Mouse (Mus musculus): ENCODE measurements around the gene H2-T23. TPM values are rescaled to one million over a fixed set of nuclear protein-coding genes. Genes with fewer than 3 reads are reported as not detected.

H2-T23 gene
- polyA plus RNA-seq, 1 experiment from 2014 or later, result 5.7 TPM

- Histone ChIP-seq H3K9me3 (ENCODE audit: control insufficient read depth, low read length) (no peaks in the 10 kb centered on the region), H3K4me2 (ENCODE audit: low read length) (no peak overlapping the region), H3K4me3 (ENCODE audit: low read depth, low read length) (no peak overlapping the region), H3K4me1 (replicated peaks; ENCODE audit: control insufficient read depth, insufficient read depth, low read length) (peaks cover 5% of the 10 kb centered on the region), H3K27ac (ENCODE audit: low read depth) (no peak overlapping the region), H3K9ac (ENCODE audit: low read length) (no peak overlapping the region), H3K27me3 (replicated peaks; ENCODE audit: control insufficient read depth, insufficient read depth, low read length) (no peaks in the 10 kb centered on the region), H3K36me3 (ENCODE audit: control insufficient read depth, insufficient read depth, low read length) (no peaks in the 10 kb centered on the region)
- ATAC-seq (replicated peaks; ENCODE audit: low FRiP score, low TSS enrichment, low read depth) (no peak), DNase-seq (ENCODE audit: low spot score) (no peak)
- 84% methylated on average over 7 of the region's 7 CpGs for WGBS
Measured at GRCm38 (mm10) chr17:35999356-35999755, 33.3 kb downstream of the H2-T23 start.

GRCm38 (mm10) chr17:35998545-35999305 is 33.9 kb downstream of the H2-T23 start:
- no peaks in the 10 kb centered on the region for H3K27me3 ChIP-seq (replicated peaks; ENCODE audit: control insufficient read depth, insufficient read depth, low read length)
- H3K4me1 ChIP-seq (replicated peaks; ENCODE audit: control insufficient read depth, insufficient read depth, low read length), result peaks cover 5% of the 10 kb centered on the region
- DNase-seq (ENCODE audit: low spot score), result no peak
- H3K36me3 ChIP-seq (ENCODE audit: control insufficient read depth, insufficient read depth, low read length), result no peaks in the 10 kb centered on the region
- 79% methylated on average over 6 of the region's 6 CpGs for WGBS
- no peak for ATAC-seq (replicated peaks; ENCODE audit: low FRiP score, low TSS enrichment, low read depth)
- H3K4me3 ChIP-seq (ENCODE audit: low read depth, low read length), result no peak overlapping the region
- H3K4me2 ChIP-seq (ENCODE audit: low read length), result no peak overlapping the region
- no peak overlapping the region for H3K27ac ChIP-seq (ENCODE audit: low read depth)
- H3K9ac ChIP-seq (ENCODE audit: low read length), result no peak overlapping the region
- no peaks in the 10 kb centered on the region for H3K9me3 ChIP-seq (ENCODE audit: control insufficient read depth, low read length)

GRCm38 (mm10) chr17:35997713-35998510 is 34.7 kb downstream of the H2-T23 start:
- H3K9ac ChIP-seq (ENCODE audit: low read length), result no peak overlapping the region
- ATAC-seq (replicated peaks; ENCODE audit: low FRiP score, low TSS enrichment, low read depth) (no peak), DNase-seq (ENCODE audit: low spot score) (no peak)
- no peaks in the 10 kb centered on the region for H3K9me3 ChIP-seq (ENCODE audit: control insufficient read depth, low read length)
- no peak overlapping the region for H3K27ac ChIP-seq (ENCODE audit: low read depth)
- no peaks in the 10 kb centered on the region for H3K27me3 ChIP-seq (replicated peaks; ENCODE audit: control insufficient read depth, insufficient read depth, low read length)
- peaks cover 5% of the 10 kb centered on the region for H3K4me1 ChIP-seq (replicated peaks; ENCODE audit: control insufficient read depth, insufficient read depth, low read length)
- H3K36me3 ChIP-seq (ENCODE audit: control insufficient read depth, insufficient read depth, low read length), result no peaks in the 10 kb centered on the region
- WGBS, result 68% methylated on average over 12 of the region's 12 CpGs
- no peak overlapping the region for H3K4me3 ChIP-seq (ENCODE audit: low read depth, low read length)
- no peak overlapping the region for H3K4me2 ChIP-seq (ENCODE audit: low read length)

GRCm38 (mm10) chr17:35996949-35997348 is 35.7 kb downstream of the H2-T23 start:
- no peaks in the 10 kb centered on the region for H3K27me3 ChIP-seq (replicated peaks; ENCODE audit: control insufficient read depth, insufficient read depth, low read length)
- no peak overlapping the region for H3K4me3 ChIP-seq (ENCODE audit: low read depth, low read length)
- H3K9ac ChIP-seq (ENCODE audit: low read length), result no peak overlapping the region
- no peaks in the 10 kb centered on the region for H3K9me3 ChIP-seq (ENCODE audit: control insufficient read depth, low read length)
- peaks cover 10% of the 10 kb centered on the region for H3K4me1 ChIP-seq (replicated peaks; ENCODE audit: control insufficient read depth, insufficient read depth, low read length)
- peak; percentile 59 for ATAC-seq (replicated peaks; ENCODE audit: low FRiP score, low TSS enrichment, low read depth)
- DNase-seq (ENCODE audit: low spot score), result peak; percentile 99
- no peak overlapping the region for H3K27ac ChIP-seq (ENCODE audit: low read depth)
- no peak overlapping the region for H3K4me2 ChIP-seq (ENCODE audit: low read length)
- no peaks in the 10 kb centered on the region for H3K36me3 ChIP-seq (ENCODE audit: control insufficient read depth, insufficient read depth, low read length)
- WGBS, result 3% methylated on average over 11 of the region's 11 CpGs

DNA sequence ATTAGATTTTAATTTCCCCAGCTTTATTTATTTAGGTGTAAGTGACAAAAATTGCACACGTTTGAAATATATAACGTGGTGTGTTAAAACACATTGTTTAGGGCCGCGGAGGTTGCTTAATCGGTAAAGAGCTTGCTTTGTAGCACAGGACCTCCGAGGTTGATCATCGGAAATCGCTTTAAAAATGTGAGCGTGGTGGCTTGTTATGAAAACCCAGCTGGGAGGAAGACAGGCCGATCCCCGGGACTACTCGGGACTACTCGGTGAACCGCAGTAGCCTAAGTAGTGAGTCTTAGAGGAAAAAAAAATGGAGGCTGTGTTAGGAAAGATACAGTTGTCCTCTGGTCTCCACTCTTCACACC is 37.8 kb downstream of the H2-T23 start:
- Histone ChIP-seq H3K27ac (ENCODE audit: low read depth) (peak overlapping the region; percentile 39; the same call in 1 of the 2 replicates), H3K9me3 (ENCODE audit: control insufficient read depth, low read length) (no peaks in the 10 kb centered on the region), H3K9ac (ENCODE audit: low read length) (peak overlapping the region; percentile 61), H3K27me3 (replicated peaks; ENCODE audit: control insufficient read depth, insufficient read depth, low read length) (no peaks in the 10 kb centered on the region), H3K36me3 (ENCODE audit: control insufficient read depth, insufficient read depth, low read length) (peaks cover under 1% of the 10 kb centered on the region; the same call in 1 of the 2 replicates), H3K4me2 (ENCODE audit: low read length) (peak overlapping the region; percentile 57), H3K4me3 (ENCODE audit: low read depth, low read length) (peak overlapping the region; percentile 63), H3K4me1 (replicated peaks; ENCODE audit: control insufficient read depth, insufficient read depth, low read length) (peaks cover 14% of the 10 kb centered on the region)
- no peak for ATAC-seq (replicated peaks; ENCODE audit: low FRiP score, low TSS enrichment, low read depth)
- DNase-seq (ENCODE audit: low spot score), result peak; percentile 67
- WGBS, result 1% methylated on average over 14 of the region's 14 CpGs

DNA sequence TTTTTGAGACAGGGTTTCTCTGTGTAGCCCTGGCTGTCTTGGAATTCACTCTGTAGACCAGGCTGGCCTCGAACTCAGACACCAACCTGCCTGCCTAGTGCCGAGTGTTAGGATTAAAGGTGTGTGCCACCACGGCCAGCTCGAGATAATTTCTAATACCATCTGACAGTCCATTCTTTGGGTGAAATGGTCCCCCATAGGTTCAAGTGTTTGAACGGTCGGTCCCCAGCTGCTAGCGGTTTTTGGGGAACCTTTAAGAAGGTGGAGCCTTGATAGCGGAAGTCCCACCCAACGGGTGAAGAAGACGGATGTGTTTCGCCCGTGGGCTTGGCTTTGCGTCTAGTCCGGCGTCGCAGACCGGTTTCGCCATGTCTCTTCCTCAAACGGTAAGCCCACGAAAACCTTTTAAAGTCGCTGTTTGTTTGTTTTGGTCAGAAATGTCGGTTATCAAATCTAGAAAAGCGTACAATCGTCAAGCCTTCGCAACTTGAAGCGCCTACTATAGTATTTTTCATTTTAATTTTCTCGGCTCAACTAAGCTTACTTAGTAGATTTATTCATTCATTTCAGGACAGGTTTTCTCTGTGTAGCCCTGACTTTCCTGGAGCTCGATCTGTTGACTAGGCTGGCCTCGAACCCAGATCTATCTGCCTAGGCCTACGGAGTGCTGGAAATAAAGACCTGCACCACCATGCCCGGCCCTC is 38.3 kb downstream of the H2-T23 start:
- peaks cover 6% of the 10 kb centered on the region for H3K36me3 ChIP-seq (ENCODE audit: control insufficient read depth, insufficient read depth, low read length)
- WGBS, result 4% methylated on average over 31 of the region's 31 CpGs
- H3K27ac ChIP-seq (ENCODE audit: low read depth), result peak overlapping the region; percentile 39; the same call in 1 of the 2 replicates
- no peaks in the 10 kb centered on the region for H3K27me3 ChIP-seq (replicated peaks; ENCODE audit: control insufficient read depth, insufficient read depth, low read length)
- H3K9me3 ChIP-seq (ENCODE audit: control insufficient read depth, low read length), result no peaks in the 10 kb centered on the region
- H3K4me2 ChIP-seq (ENCODE audit: low read length), result peak overlapping the region; percentile 57
- ATAC-seq (replicated peaks; ENCODE audit: low FRiP score, low TSS enrichment, low read depth), result peak; percentile 60
- peak overlapping the region; percentile 63 for H3K4me3 ChIP-seq (ENCODE audit: low read depth, low read length)
- H3K9ac ChIP-seq (ENCODE audit: low read length), result peak overlapping the region; percentile 61
- peak; percentile 85 for DNase-seq (ENCODE audit: low spot score)
- peaks cover 14% of the 10 kb centered on the region for H3K4me1 ChIP-seq (replicated peaks; ENCODE audit: control insufficient read depth, insufficient read depth, low read length)

DNA sequence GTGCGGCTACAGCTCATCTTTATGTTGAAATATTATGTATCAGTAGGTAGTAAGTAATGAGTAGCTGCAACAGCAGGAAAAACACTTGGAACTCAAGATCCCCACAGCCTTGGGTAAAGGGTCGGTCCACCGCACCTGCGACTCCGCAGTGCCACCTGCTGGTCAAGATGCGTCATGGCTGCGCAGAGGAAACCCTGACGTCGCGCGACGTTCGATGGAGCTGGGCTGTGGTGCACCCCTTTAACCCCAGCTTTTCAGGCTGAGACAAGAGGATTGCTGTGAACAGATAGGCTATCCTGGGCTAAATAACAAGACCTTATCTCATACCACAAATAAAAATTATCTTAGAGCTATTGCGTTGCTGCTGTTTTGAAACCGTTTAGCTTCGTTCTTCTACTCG is 39.0 kb downstream of the H2-T23 start:
- 10% methylated on average over 17 of the region's 17 CpGs for WGBS
- Histone ChIP-seq H3K27ac (ENCODE audit: low read depth) (no peak overlapping the region), H3K36me3 (ENCODE audit: control insufficient read depth, insufficient read depth, low read length) (peaks cover 13% of the 10 kb centered on the region), H3K27me3 (replicated peaks; ENCODE audit: control insufficient read depth, insufficient read depth, low read length) (no peaks in the 10 kb centered on the region), H3K4me2 (ENCODE audit: low read length) (peak overlapping the region; percentile 57), H3K4me3 (ENCODE audit: low read depth, low read length) (peak overlapping the region; percentile 63), H3K9ac (ENCODE audit: low read length) (no peak overlapping the region), H3K9me3 (ENCODE audit: control insufficient read depth, low read length) (no peaks in the 10 kb centered on the region), H3K4me1 (replicated peaks; ENCODE audit: control insufficient read depth, insufficient read depth, low read length) (peaks cover 14% of the 10 kb centered on the region)
- ATAC-seq (replicated peaks; ENCODE audit: low FRiP score, low TSS enrichment, low read depth) (peak; percentile 68), DNase-seq (ENCODE audit: low spot score) (peak; percentile 94)

DNA sequence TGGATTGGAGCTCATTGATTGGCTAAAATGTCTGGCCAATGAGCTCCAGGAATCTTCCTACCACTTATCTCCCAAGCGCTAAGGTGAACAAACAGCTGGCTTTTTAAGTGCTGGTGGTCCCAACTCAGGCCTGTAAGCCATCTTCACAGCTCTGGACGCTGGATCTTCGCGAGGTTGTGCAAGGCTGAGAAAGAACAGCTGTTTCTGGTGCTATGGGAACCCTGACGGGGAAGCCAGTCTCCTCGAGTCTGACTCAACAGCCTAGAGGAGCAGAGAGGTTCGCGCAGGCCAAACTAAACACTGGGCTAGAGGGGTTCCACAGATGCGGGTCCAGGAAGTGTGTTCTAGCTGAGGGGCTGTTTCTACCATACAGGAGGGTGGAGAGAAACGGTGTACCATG is 40.9 kb downstream of the H2-T23 start:
- ATAC-seq (replicated peaks; ENCODE audit: low FRiP score, low TSS enrichment, low read depth) (no peak), DNase-seq (ENCODE audit: low spot score) (peak; percentile 63)
- H3K27me3 ChIP-seq (replicated peaks; ENCODE audit: control insufficient read depth, insufficient read depth, low read length), result no peaks in the 10 kb centered on the region
- H3K36me3 ChIP-seq (ENCODE audit: control insufficient read depth, insufficient read depth, low read length), result peaks cover 32% of the 10 kb centered on the region
- H3K27ac ChIP-seq (ENCODE audit: low read depth), result peak overlapping the region; percentile 33; the same call in 1 of the 2 replicates
- H3K9me3 ChIP-seq (ENCODE audit: control insufficient read depth, low read length), result no peaks in the 10 kb centered on the region
- H3K4me3 ChIP-seq (ENCODE audit: low read depth, low read length), result no peak overlapping the region
- WGBS, result 19% methylated on average over 10 of the region's 10 CpGs
- H3K9ac ChIP-seq (ENCODE audit: low read length), result no peak overlapping the region
- peak overlapping the region; percentile 2; the same call in 1 of the 2 replicates for H3K4me2 ChIP-seq (ENCODE audit: low read length)
- H3K4me1 ChIP-seq (replicated peaks; ENCODE audit: control insufficient read depth, insufficient read depth, low read length), result peaks cover 14% of the 10 kb centered on the region

All from intestine, embryonic 14.5 days (tissue).